Mouse (Mus musculus): Measurements from ENCODE around the gene Selplg.

Gene Selplg

DNA sequence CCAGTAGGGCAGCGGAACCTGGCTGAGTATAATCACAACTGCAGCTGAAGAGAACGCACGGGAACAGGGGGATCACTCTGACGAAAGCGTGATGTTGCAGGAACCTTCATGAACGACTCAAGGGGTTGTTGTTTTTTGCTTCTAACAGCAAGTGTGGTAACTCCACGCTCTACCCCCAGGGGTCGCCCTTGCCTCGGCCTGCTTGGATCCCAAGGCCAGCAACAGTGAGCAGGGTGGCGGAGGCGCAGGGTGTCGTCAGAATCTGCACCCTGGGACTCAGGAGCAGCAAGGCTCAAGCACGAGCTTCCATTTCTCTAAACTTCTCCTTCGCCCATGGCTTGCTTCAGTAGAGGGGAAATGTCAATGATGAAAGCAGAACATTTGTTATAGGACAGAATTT, 22.1 kb upstream of the Selplg start:
- CTCF ChIA-PET, result interaction anchor here (1.4 to 1.5 kb wide), 2 partner anchors 97 to 191 kb away, joined by 3 to 5 read pairs; no protein-coding TSS in a partner anchor

DNA sequence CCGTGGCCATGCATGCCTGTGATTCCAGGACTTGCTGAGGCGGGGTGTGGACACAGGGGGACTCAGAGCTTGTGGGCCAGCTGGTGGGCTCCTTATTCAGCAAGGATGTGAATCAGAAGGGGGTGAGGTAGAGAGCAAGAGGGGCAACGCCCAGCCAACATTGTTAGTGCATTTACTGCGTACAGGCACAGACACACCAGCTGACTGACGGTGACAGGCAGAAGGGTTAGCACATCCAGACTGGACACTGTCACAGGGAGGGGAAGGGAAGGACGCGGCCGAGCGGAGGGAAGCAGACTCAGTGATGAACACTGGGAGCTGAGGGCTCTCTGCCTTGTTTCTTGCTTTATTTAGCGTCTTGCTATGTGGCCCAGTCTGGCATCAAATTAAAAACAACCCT, 21.1 kb upstream of the Selplg start:
- CTCF ChIA-PET, result interaction anchor here (0.6 to 1.5 kb wide), 3 partner anchors 43 to 192 kb away, joined by 3 to 5 read pairs (median 4); no protein-coding TSS in a partner anchor

DNA sequence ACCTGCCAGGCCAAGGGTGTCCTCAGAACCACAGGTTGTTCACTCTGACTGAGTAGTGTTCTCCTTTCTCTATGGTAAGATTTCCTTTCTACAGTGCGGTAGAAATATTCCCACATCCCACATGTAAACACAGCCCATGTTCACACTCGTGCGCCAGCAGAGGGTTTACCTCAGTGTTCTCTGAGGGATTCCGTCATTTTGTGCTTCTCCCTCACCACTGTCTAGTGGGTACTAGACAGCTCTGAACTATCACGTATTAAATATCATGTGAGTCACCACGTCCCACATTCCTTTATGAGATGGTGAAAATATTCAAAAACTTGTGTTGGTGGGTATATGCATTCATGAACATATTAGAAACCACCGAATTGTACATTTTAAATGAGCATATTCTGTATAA, 20.0 kb upstream of the Selplg start:
- CTCF ChIA-PET, result interaction anchor here (0.7 kb wide), 2 partner anchors 20 to 111 kb away, joined by 3 to 7 read pairs; no protein-coding TSS in a partner anchor

DNA sequence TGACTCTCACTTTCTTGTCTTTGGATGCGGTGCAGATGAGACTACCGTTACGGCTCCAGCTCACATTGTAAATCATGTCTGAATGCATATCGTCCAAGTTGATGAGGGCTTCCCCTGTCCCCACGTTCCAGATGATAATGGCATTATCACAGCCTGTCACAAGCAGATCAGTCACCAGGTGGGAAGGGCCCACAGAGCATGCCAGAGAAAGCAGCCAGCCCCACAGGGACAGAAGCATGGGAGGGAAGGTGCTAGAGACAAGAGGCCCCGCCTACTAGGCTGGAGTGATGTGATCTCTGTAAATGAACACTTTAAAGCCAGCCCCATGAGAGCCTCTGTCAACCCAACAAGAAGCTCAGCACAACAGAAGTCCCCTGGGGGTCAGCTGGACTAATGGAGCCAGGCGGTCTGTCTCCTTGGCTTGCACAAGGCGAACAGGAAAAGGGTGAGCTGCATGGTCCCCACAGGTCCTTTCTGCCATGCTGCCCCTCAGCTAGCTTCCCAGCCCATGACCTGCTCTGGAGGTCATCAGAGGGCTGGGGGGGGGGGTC, 18.3 kb upstream of the Selplg start:
- CTCF ChIA-PET, result interaction anchor here (1.1 kb wide), 1 partner anchor 28 kb away, joined by 5 read pairs; no protein-coding TSS in a partner anchor

DNA sequence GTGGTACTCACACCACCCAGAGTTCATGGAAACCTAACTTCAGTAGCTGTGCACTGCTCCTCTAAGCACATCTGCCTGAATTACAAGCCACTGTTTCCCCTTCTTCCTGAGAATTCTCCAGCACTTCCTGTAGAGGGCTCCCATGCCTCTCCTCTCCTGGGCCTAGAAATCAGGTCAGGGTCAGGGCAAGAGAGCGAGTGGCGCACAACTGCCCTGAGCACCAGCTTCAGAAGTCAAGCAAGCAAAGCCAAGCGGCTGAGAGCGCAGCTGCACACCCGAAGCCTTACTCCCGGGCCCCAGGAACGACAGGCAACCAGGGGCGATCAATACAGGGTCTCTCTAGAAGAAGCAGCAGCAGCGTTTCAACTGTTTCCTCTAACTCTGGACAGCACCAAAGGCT, 15.2 kb upstream of the Selplg start:
- CTCF ChIA-PET, result no interaction called here

DNA sequence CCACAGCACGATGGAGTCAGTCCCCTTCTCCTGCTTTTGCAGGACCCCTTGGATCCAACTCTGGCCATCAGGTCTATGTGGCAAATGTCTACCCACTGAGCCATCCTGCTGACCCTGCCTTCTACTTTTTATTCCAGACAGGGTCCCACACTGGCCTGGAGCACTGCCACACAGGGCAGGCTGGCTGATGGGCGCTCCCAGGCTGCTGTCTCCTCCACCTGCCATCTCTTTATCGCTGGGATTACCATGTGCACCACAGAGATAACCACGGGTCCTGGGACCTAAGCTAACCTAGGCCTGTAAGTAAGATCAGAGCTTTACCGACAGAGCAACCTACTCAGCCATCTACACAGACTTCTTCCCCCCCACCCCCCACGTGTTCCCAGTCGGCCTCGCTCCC, 14.2 kb upstream of the Selplg start:
- CTCF ChIA-PET, result no interaction called here

- CTCF ChIA-PET, result interaction anchor here (2.5 kb wide), 1 partner anchor 34 kb away, joined by 6 read pairs; no protein-coding TSS in a partner anchor
Measured at GRCm38 (mm10) chr5:113845627-113846026, 13.2 kb upstream of the Selplg start.

DNA sequence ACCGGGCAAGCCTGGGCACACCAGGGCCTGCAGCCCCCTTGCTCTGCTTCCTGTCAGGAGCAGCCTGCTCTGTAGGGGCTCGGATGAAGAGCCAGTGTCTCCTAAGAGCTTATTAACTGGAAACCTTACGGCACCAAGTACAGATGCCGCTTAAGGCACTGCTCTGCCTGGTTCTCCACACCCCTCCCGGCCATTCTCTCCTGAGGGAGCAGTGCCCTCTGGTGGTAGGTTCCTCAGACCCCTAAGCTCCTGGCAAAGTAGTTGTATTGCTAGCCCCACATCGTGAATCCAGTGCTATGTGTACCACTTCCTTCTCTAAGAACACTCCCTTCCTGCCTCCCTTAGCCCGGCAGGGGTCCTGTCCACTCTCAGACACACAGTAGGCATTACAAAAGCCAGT, 12.3 kb upstream of the Selplg start:
- CTCF ChIA-PET, result interaction anchor here (0.8 to 2.5 kb wide), 6 partner anchors 25 to 71 kb away, joined by 3 to 13 read pairs (median 4); no protein-coding TSS in a partner anchor

GRCm38 (mm10) chr5:113844106-113844505, 11.7 kb upstream of the Selplg start:
- CTCF ChIA-PET, result interaction anchor here (0.8 to 2.5 kb wide), 6 partner anchors 24 to 71 kb away, joined by 3 to 13 read pairs (median 4); no protein-coding TSS in a partner anchor

DNA sequence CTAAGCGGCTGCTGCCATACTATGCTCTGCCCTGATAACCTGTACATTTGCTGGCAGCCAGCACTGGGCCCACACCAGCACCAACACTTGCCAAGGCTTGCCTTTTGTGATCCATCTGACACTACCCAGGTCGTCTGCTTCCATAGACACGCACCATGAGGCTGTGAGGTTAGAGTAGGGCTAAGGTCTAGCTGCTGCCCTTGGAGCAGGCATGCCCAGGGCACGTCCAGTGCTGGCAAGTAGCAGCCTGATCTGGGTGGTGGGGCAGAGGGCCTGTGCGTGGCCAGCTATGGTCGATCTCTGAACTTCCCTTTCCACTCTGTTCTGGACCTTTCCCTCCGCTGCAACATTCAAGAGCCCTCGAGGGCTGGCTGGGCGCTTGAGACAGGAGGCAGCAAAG, 10.5 kb upstream of the Selplg start:
- CTCF ChIA-PET, result interaction anchor here (2.4 kb wide), 1 partner anchor 29 kb away, joined by 13 read pairs; no protein-coding TSS in a partner anchor

DNA sequence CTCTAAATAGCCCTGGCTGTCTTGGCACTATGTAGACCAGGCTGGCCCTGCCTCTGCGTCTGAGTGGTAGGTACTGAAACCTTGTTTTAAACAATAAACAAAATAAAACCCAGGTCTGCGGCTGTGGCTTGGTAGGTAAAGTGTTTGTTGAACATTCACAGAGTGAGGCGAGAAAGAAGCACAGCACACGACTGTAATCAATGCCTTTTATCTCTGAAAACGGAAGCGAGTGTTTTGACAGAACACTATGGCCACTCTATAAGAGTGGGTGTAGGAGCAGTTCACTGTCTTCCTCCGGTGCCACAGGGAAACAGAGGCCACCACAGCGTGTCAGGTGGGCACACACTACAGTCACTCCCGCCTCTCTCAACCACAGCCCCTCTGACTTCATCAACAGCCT, 9.8 kb upstream of the Selplg start:
- CTCF ChIA-PET, result no interaction called here

DNA sequence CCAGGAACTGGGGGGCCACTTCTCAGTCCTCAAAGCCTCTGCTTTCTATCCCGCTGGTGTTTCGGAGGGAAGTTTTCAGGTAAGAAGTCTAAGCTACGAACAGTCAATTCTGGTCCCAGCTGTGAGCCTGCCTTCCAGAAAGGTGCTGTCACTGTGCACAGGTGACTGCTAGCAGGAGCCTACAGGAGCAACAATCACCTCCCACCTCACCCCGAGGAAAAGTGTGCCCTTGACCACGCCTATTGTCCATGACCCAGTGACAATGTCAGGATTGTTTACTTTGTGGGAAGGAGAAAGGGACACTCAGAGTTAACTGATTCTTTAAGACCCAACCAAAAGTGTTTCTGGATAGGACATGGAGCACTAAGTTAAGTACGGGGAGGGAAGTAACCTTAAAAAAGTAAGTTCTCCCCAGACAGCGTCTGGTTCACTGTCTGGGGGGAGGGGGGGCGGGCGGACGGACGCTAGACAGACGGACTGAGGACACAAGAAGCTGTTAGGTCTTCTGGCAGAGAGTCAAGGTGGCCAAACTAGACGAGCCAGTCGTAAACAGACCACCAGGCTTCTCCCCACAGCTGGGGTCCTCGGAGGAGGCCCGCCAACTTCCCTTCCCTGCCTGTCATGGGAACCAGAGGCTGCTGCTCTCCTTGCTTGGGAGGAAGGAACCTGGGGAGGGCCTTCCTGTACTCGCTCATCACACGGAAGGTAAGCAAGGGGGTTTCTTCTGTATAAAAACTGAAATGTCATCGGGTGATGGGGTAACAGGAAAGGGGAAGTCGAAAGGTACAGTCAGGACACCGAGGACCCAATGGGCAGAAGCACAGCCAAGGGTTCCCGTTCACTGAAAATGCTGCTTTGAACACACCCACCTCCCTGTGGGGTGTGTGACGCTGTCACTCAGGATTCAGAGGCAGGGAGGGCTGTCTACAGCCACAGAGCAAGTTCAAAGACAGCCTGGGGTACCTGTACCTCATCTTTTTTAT, 9.1 kb upstream of the Selplg start:
- CTCF ChIA-PET, result interaction anchor here (0.7 kb wide), 1 partner anchor 68 kb away, joined by 4 read pairs; no protein-coding TSS in a partner anchor

GRCm38 (mm10) chr5:113840443-113840842, 8.0 kb upstream of the Selplg start:
- CTCF ChIA-PET, result no interaction called here

- CTCF ChIA-PET, result no interaction called here
Measured at GRCm38 (mm10) chr5:113836961-113837360, 4.5 kb upstream of the Selplg start.

- CTCF ChIA-PET, result interaction anchor here (1.2 kb wide), 1 partner anchor 11 kb away, joined by 5 read pairs; no protein-coding TSS in a partner anchor
Measured at GRCm38 (mm10) chr5:113833316-113833947, 988 bp upstream of the Selplg start.

- CTCF ChIA-PET, result no interaction called here
Measured at GRCm38 (mm10) chr5:113831741-113832140, 703 bp downstream of the Selplg start.

DNA sequence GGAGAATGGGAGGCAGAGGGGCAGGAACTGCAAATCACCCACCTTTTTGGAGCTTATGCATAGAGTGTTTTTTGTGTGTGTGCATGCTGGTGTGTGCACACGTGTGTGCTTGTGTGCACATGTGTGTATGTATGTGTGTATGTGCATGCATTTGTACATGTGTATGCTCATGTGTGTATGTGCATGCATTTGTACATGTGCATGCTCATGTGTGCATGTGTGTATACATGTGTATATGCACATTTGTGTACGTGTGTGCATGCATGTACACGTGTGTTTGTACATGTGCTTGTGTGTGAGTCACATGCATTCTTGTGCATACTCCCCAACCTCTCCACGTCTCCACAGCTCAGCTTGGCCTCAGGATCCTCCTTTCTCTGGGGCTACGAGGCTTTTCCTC, 1.6 kb downstream of the Selplg start:
- CTCF ChIA-PET, result interaction anchor here (0.5 kb wide), 1 partner anchor 16 kb away, joined by 5 read pairs; no protein-coding TSS in a partner anchor

DNA sequence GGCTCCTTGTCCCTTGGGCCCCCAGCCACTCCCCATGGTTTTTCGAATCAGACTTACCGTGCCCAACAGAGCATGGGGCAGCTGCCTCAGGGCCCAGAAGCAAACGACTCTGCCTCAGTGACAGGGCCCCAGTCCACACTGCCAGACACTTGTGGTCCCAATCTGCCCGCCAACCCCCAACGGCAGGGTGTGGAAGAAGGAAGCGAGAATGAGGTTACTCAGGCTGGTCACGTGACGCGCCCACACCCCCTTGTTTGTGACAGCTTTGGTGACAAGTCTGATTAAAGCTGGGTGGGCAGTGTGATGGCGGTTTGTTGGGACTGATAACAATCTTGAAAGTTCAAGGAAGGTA, 2.2 kb downstream of the Selplg start:
- CTCF ChIA-PET, result interaction anchor here (0.8 to 1.0 kb wide), 2 partner anchors 11 to 14 kb away, joined by 3 read pairs; no protein-coding TSS in a partner anchor

GRCm38 (mm10) chr5:113829566-113830291, 2.7 kb downstream of the Selplg start:
- CTCF ChIA-PET, result interaction anchor here (0.8 to 1.0 kb wide), 2 partner anchors 11 to 14 kb away, joined by 3 read pairs; no protein-coding TSS in a partner anchor

DNA sequence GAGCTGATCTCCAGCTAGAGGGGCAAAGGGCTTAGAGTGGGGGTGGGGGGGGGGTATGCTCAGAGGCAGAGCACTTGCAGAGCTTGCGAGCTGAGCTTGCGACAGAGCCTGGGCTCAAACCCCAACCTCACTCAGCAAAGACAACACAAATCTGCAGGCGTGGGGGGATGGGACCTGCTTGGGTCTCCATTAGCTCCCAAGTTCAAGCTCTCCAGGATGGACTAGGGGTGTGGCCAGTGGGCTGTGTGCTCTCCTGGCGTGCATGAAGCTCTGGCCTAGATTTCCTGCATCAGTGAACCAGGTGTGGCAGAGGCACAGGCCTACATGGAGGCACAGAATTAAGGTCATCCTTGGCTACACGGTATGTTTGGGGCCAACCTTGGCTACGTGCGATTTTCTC, 4.0 kb downstream of the Selplg start:
- CTCF ChIA-PET, result interaction anchor here (0.6 to 1.7 kb wide), 2 partner anchors 15 to 16 kb away, joined by 4 to 5 read pairs; no protein-coding TSS in a partner anchor

GRCm38 (mm10) chr5:113827991-113828411, 4.4 kb downstream of the Selplg start:
- CTCF ChIA-PET, result interaction anchor here (0.6 to 1.7 kb wide), 2 partner anchors 16 to 53 kb away, joined by 3 to 5 read pairs; no protein-coding TSS in a partner anchor
